8 mouse cellular contexts compared by ENCODE assay signal in genomic region chr11:9317076-9317929, GRCm38 (mm10).
DNase-seq lines count a peak whose midpoint lies in the region; ATAC-seq and TF ChIP-seq lines count a peak whose summit lies in the region.

No protein-coding gene starts in this region.

- no peaks in the 10 kb centered on the region for H3K9me3 ChIP-seq in hindbrain, embryonic 12.5 days (replicated peaks)

- 30% methylated on average over 6 of the region's 6 CpGs for WGBS in bone marrow, adult 2 months
- WGBS in hindbrain, embryonic 12.5 days, result 32% methylated on average over 6 of the region's 6 CpGs

- no peaks in the 10 kb centered on the region for H3K36me3 ChIP-seq in hindbrain, embryonic 12.5 days

- no peaks in the 10 kb centered on the region; the same call in 1 of the 2 replicates for H3K4me1 ChIP-seq in bone marrow, adult 2 months (ENCODE audit: control insufficient read depth, insufficient read depth, low read length)
- no peaks in the 10 kb centered on the region for H3K4me1 ChIP-seq in embryonic fibroblast, embryonic 13.5 days (ENCODE audit: control insufficient read depth, insufficient read depth, low read length)
- no peaks in the 10 kb centered on the region for H3K4me1 ChIP-seq in hindbrain, embryonic 12.5 days

- peak; percentile 82 for ATAC-seq in hindbrain, embryonic 12.5 days (ENCODE audit: low FRiP score)

- TF ChIP-seq CTCF in bone marrow, adult 2 months (IDR thresholded peaks at IDR 0.05; ENCODE audit: control insufficient read depth, insufficient read depth, low read length), result peak; percentile 79
- TF ChIP-seq CTCF in embryonic fibroblast, embryonic 13.5 days (IDR thresholded peaks at IDR 0.05; ENCODE audit: borderline replicate concordance, insufficient read depth, low read length), result peak; percentile 89; the same call in 1 of the 2 replicates

- no peaks in the 10 kb centered on the region for H3K27me3 ChIP-seq in hindbrain, embryonic 12.5 days

- no peak overlapping the region for H3K4me3 ChIP-seq in bone marrow, adult 2 months (replicated peaks; ENCODE audit: control insufficient read depth, low read depth, low read length)
- H3K4me3 ChIP-seq in embryonic fibroblast, embryonic 13.5 days (ENCODE audit: insufficient read depth, low read length), result no peak overlapping the region
- no peak overlapping the region for H3K4me3 ChIP-seq in hindbrain, embryonic 12.5 days

- no peak for TF ChIP-seq POLR2A in bone marrow, adult 2 months (IDR thresholded peaks at IDR 0.05; ENCODE audit: borderline replicate concordance, control insufficient read depth, low read depth, low read length)
- TF ChIP-seq POLR2A in embryonic fibroblast, embryonic 13.5 days (IDR thresholded peaks at IDR 0.05; ENCODE audit: low read depth, low read length), result no peak

- no peak overlapping the region for H3K27ac ChIP-seq in bone marrow, adult 2 months (ENCODE audit: control insufficient read depth, insufficient read depth, low read depth, low read length, poor library complexity)
- no peak overlapping the region for H3K27ac ChIP-seq in embryonic fibroblast, embryonic 13.5 days (ENCODE audit: insufficient read depth, low read length)
- no peak overlapping the region for H3K27ac ChIP-seq in hindbrain, embryonic 12.5 days

- H3K4me2 ChIP-seq in hindbrain, embryonic 12.5 days (replicated peaks), result no peak overlapping the region

- DNase-seq in ES-CJ7 (ENCODE audit: low read depth, low spot score), result peak; percentile 55
- peak; percentile 72 to 85 for DNase-seq in layer of hippocampus, postnatal 14 days (ENCODE audit: low spot score in 2 of 2)
- DNase-seq in lung, postnatal 4 days, result peak; percentile 42 to 66
- peak; percentile 87 for DNase-seq in right cerebral cortex, postnatal 14 days
- DNase-seq in yolk sac, embryonic 10.5 days (ENCODE audit: low spot score), result peak; percentile 19

- H3K9ac ChIP-seq in hindbrain, embryonic 12.5 days, result no peak overlapping the region

Comparison
In these comparisons a context has a peak if more than half of its experiments do, and no peak if none do; other contexts are left out.
1. DNase-seq: peak in every context shown above with its lines; median percentile 87 in right cerebral cortex, postnatal 14 days; 78 in layer of hippocampus, postnatal 14 days; 55 in ES-CJ7; 54 in lung, postnatal 4 days; 19 in yolk sac, embryonic 10.5 days.